Mouse (Mus musculus) lung, postnatal 36 days (tissue): ENCODE measurements around the gene Ccdc89.

ENCODE experiments used
- DNase-seq: peaks from one replicate; pipeline ENCODE4 v3.0.0; 2022; ENCODE audit warnings: mixed read lengths

The Ccdc89 gene

DNA sequence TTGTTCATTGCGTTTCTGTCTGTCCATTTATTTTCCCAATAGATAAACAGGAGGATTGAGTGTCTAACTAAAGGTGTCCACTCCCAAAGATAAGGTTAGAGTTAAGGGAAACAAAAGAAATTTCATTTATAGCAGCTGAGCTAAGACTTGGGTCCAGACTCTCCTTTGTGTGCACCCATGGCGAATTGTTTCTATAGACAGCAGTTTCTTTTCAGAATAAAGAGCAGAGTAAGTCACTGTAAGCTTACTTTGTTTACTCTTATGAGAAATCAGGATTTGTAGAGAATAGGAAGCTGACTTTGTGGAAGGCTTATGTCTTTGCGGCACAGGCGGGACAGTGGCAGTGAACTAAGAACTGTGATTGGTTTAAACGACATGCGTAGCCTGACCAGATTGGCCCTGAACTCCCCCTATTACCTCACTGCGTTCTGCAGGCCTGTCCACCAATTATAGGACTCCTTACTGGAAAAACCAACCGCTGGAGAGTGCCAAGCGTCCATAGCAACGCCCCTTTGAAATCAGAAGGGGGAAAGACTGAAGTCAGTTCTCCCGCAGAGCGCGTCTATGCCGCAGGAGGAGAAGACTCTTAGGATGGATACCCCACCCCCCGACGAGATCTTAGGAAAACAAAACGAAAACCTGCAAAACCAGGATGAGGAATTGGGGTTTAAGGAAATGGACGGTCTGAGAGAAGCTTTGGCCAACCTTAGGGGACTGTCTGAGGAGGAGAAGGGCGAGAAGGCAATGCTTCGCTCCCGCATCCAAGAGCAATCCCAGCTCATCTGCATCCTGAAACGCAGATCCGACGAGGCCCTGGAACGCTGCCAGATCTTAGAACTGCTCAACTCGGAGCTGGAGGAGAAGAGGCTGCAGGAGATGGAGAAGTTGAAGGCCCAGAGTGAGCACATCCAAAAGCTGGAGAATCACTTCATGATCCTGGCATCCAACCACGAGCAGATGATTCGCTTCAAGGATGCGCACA lies at the start of gene Ccdc89:
Ccdc89 (plus strand) TSS at position 558 of the 982 bp plus-strand sequence.
- DNase-seq, result peak; percentile 92

DNA sequence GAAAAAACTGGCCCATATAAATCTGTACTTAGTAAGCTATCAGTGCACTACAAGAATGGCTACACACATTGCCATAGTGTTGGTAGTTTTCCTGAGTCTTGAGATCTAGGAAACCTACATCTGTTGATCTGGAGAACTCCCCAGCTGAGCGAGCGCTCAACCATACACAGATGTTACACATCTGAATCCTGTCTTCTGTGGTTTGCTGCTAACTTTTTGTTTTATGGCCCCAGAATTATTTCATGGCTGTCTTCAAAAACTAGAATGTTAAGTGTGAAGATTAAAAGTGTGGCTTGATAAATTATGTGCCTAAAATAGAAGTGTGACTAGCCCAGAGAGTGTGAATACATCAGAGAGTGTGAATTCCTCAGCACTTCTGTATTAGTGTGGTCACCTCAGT lies 42.0 kb upstream of the Ccdc89 start:
- DNase-seq, result no peak

DNA sequence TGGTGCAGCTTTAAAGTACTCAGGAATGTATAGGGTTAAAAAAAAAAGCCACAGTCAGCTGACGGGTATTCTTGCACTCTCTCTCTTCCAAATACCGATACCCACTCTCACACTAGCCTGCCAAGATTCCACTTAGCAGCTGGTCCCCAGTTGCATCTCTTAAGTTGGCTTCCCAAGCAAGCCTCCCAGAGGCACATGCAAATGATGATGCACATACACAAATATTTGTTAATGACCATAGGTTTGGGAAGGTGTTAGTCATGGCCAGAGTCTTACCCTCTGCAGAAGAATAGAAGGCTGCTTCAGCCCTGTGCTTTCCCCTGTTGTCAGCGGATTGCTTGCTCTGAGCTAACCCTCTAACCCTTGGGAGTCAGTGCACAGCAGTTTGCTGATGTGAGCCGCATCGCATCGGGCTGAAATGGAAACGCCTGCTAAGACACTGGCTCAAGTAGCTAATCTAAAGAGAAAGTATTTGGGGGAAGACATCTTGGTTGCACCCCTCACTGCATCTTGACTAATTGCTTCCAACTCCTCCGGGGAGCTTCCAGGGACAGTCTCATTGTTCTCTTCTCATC lies 39.4 kb upstream of the Ccdc89 start:
- DNase-seq, result no peak

DNA sequence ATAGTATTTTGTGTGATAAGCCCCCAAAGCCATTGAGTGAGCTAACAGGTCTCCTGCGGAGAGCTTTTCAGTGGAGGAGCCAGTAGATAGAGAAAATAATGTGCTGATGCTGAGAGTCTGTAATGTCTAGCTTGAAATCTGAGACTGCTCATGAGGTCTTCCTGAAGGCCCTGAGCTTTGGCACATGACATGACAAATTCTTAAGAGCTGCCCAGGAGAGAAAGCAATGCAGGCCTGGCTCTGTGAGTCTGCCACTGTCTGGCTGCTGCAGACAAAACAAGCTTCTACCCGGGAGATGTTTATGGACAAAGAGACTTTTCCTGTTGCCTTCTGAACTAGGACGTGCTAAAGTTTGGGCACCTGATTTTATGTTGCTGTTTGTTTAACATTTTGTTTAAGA lies 36.6 kb upstream of the Ccdc89 start:
- DNase-seq, result no peak

DNA sequence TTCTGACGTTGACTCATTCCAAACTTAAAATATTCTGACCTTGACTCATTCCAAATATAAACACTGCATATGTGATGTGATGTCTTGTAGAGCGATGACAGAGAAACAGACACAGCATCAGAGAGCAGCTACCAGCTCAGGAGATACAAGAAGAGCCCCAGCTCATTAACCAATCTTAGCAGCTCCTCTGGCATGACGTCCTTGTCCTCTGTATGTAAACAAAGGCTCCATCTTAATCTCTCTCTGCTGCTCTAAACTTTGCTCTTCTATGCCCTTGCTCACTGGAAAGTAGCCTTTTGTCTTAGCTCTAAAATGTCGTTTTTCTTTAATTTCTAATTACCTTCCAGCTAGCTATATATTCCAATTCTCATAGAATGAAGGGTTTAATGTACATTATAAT lies 31.3 kb upstream of the Ccdc89 start:
- no peak for DNase-seq

DNA sequence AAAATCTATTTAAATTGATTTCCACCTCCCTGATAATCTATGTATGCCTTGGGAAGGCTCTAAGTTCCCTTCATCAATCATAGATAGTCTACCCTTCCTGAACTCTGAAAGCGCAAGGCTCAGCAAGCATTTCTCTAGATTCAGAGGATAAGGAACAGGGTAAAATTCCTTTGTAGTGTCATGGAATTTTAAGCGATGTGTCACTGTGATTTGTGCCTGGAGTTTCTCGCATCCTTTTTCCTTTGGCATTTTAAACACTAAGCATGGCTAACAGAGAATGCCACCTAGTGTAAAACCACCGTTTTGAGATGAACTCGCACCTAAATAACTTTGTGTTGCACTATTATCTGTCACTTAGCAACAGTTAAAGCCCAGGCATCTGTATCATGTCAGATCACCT lies 30.4 kb upstream of the Ccdc89 start:
- DNase-seq, result no peak

DNA sequence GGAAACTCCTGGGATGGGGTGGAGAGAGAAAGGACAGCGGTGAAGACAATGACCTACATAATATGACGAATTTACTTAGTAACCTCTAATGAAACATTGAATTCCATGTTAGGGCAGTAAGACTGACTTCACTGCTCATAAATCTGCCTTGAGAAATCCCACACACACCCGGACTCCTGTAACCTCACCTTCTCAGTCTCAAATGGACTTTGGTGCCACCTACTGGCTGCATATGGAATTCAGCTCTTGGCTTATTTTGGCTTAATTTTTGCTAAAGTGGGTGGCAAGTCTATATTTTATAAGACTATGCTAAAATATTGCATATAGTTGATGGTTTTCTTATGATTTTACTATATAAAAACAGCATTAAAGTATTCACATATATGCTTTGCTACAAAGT lies 16.4 kb upstream of the Ccdc89 start:
- peak; percentile 80 for DNase-seq

DNA sequence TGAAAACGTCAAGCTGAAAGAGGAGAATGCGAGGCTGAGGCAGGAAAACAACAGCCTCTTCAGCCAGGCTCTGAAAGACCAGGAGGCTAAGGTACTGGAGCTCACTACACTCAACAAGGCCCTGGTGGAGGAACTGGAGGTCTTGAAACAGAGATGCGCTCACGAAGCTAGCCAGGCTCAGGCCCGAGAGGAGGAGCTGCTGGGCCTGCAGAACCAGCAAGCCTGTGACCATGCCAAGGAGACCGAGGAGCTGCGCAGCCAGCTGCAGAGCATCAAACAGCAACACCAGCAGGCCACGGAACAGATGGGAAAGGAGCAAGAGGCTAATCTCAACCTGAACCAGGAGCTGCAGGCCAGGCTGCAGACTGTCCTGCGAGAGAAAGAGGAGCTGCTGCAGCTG lies 629 bp downstream of the Ccdc89 start:
- DNase-seq, result peak; percentile 20

DNA sequence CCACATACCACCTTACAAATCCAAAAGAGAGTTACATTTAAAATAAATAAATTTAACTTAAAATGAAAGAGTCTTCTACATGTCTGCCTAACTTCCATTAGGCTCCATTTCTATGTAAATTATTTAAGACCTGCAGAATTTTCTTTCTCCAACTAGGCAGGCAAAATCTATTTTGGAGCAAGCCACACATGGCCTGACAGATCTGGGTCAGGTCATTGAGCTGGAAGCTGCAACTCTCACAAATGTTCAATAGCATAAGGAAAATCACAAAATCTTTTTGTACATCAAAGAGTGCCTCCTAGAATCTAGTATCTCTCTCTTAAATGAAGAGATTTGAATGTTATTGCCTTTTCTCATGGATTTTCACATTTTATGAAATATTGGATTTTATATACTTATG lies 5.8 kb downstream of the Ccdc89 start:
- no peak for DNase-seq

DNA sequence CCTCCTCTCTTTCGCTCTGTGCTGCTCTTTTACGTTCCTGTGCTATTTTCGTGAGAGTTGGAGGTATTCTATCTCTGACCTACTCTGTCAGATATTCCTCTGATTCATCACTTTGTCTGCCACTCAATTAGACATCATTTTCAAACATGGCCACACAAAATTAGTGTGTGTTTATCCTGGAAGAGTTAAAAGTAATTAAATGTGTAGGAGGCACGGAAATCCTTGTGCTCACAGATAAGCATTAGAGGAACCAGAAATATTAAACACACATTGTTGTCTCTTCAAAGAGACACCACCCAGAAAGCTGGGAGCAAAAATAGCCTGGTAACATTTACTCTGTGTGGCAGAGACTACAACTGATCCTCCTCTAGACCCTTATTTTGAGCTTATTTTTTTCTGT lies 13.7 kb downstream of the Ccdc89 start:
- DNase-seq, result no peak

DNA sequence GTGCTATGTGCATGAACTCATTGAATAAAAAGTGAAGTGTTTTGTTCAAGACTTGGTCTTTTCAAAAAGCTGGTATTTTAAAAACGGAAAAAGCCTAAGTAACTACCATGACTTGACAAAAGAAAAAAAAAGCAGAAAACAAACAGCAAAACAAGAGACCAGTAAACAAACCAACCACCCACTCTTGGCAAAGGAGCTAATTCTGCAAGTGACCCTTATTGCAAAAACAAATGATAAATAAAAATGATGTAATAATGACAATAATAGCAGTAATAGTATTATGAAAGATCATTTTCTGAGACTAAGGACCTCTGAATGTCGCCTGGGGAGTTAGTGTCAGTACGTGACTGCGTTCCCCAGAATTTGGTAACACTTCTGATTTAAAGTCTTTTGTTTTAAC lies 15.7 kb downstream of the Ccdc89 start:
- DNase-seq, result no peak

DNA sequence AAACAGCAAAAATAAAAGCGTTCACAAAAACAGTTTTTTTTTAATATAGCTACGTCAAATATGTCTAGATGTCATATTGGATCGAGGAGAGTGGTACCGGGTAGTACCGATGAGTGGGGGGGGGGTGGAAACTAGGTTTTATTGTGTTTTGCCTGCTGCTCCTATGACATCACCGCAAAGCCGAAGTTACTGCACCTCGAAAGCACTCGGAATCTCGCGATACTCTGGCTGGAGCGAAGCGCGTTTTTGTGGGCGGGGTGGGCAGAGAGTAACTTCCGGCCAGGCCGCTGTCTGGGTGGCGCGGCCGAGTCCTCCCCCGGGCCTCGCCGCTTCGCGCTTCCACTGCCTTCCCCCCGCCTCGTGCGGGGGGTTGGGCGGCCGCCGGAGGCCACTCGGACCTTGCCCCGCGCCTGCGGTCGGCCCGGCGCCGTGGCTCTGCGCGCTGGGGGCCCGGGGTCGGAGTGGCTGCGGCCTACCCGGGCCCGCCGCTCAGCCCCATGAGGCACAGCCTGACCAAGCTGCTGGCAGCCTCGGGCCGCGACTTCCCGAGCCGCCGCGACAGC lies 16.2 kb downstream of the Ccdc89 start, which contains the start of gene Crebzf:
Crebzf (plus strand) TSS at position 212 of the 563 bp plus-strand sequence.
- DNase-seq, result peak; percentile 99

DNA sequence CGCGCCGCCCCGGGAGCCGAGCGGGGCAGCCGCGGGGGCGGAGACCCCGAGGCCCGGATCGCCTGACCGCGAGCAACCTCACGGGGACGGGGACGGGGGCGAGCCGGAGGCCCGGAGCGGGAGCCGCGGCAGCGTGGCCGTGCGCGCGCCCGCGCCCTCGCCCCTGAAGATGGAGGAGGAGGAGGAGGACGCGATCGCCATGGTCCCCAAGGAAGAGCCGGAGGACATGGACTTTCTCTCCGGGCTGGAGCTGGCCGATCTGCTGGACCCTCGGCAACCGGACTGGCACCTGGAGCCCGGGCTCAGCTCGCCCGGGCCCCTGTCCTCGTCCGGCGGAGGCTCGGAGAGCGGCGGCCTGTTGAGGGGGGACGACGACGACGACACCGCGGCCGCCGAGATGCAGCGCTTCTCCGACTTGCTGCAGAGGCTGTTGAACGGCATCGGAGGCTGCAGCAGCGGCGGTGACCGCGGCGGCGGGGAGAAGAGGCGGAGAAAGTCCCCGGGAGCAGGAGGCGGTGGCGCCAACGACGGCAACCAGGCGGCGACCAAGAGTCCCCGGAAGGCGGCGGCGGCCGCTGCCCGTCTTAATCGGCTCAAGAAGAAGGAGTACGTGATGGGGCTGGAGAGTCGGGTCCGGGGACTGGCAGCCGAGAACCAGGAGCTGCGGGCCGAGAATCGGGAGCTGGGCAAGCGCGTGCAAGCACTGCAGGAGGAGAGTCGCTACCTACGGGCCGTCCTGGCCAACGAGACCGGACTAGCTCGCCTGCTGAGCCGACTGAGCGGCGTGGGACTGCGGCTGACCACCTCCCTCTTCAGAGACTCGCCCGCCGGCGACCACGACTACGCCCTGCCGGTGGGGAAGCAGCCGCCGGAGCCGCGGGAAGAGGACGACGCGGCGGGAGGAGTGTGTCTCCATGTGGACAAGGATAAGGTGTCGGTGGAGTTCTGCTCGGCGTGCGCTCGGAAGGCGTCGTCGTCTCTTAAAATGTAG lies 17.0 kb downstream of the Ccdc89 start:
- peak; percentile 70 for DNase-seq

DNA sequence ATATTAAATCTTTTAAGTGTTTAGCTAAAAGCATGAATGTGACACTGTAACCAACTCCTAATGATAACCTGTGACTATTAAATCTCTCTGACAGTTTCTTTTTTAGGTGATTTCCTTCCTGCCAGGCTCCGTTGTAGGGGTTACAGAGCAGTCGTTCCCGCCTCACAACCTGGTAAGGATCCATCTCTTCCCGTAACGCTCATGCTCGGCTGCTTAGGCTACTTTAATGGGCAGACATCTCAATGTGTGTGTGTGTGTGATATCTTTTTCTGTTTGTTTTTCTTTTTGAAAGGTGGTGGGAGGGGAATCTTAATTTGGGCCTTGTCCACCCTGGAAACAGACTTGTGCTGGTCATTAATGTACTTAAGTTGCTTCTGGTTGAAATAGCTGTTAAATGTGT lies 17.8 kb downstream of the Ccdc89 start:
- no peak for DNase-seq

DNA sequence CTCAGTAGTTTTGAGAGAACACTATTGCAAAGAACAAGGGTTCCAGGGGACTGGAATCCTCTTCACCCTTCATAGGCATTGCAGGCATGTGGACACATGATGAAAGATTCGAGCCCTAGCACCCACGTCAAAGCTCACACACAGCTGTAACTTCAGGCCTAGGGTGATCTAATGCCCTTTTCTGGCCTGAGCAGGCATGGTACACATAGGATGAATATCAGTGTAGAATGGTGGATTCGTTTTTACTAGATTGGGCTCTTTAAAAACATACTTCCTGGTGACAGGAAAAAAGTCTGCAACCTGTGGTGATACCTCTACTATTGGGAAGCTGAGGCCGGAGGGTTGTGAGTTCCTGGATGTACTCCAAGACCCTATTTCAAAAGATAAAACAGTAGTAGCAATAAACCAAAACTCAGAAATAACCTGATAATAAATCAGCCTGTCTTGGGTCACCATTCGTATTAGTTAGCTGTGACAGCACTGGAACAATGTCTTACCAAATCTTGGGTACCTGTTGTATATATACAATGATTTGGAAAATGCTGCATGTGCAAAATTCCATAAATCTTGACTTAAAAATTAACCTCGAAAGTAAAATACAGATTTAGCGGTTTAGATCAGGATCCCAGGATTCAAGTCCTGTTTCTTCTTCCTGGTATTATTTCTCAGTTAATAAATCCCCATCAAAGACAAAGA lies 29.9 kb downstream of the Ccdc89 start:
- no peak for DNase-seq

DNA sequence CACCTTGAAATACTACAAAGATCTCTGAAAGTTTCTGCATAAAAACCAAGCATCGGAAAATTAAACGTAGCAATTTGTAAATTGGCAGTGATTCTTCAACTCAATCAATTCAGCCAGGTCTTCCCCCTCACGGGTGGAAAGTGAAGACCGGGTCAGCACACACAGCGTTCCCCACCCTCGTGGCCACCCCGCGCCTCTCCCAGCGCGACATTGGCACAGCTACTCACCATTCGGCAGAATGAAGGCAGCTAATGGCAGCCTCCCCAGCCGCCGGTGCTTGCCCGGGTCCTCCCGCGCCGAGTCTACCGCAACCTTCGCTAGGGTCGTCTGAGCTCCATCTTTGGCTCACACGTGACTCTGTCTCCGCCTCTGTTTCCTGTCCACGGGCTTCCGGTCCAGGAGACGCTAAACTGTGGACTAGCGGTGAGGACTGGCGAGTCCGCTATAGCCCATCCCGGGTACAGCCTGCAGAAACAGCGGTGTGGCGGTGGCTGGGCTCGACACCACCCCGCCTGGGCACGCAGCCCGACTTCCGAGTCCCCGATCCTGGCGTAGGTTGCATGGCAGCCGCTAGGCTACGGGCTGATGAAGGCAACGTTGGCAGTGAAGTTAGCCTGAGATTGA lies 30.6 kb downstream of the Ccdc89 start, which contains the start of gene Tmem126a:
Tmem126a (minus strand) TSS at position 385 of the 624 bp plus-strand sequence.
- DNase-seq, result peak; percentile 91

DNA sequence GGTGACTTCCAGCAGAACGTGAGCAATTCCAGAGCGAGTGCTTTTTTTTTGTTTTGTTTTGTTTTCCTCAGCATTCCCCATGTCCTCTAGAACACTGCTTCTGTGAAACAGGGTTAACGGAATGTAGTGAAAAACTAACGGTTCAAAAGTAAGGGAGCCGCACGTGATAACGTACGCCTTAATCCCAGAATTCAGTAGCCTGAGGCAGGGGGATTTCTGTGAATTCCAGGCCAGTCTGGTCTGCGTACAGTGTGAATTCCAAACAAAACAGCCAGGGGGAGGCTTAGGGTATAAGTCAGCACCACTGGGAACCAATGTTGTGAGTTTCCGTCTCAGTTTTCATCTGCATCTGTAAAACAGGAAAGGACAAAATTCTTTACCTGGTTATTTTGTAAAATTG lies 31.1 kb downstream of the Ccdc89 start:
- DNase-seq, result peak; percentile 26

DNA sequence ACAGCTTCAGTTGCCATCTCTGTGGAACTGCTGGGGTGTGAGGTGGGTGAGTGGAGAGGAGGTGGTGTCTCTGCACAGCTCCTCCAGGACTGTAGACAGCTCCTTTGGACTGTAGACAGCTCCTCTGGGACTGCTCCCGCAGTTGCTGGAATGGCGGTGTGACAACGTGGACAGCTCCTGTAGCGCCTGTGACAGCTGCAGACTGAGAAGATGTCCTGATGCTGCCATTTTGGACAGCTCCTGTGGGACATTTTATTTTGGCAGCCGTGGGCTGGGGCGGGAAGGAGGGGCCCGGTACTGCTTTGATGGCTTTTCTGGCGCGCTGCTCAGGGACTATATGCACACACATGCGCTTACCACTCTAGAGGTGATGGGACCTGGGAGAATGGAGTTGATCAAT lies 34.0 kb downstream of the Ccdc89 start:
- no peak for DNase-seq

DNA sequence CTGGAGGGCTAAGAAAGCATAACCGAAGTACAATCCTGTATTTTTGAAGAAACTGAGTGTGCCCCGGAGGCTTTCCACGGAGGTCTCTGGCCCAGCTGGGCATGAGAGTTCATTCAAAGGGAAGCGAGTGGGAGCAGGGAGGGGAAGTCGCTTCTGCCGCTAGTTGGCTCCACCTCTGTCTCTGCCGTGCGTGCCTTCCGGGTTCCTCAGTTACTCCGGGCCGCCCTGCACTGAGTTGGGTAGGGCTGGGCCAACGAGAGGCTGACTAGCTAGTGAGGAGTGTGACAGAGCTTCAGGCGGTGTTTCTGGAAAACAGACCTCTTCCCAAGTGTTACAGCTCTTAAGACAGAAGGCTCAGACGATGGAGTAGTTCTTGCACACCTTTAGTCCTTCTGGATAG lies 34.6 kb downstream of the Ccdc89 start:
- DNase-seq, result peak; percentile 65

DNA sequence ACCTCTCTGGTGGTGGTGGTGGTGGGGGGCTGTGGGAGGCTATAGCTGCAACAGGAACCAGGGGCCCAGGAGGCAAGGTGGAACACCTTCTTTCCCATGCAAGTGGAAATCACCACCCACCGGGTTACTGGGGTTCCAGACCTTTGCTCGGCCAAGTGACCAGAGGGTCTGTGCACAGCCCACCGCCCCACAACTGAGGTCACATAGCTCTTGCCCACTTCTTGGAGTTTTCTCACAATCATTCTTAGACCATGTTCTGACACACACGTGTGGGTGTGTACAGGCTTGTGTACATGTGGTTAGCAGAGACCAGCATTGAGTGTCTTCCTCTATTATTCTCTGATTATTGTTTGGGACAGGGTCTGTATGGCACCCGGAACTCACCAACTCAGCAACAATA lies 35.1 kb downstream of the Ccdc89 start:
- DNase-seq, result no peak

DNA sequence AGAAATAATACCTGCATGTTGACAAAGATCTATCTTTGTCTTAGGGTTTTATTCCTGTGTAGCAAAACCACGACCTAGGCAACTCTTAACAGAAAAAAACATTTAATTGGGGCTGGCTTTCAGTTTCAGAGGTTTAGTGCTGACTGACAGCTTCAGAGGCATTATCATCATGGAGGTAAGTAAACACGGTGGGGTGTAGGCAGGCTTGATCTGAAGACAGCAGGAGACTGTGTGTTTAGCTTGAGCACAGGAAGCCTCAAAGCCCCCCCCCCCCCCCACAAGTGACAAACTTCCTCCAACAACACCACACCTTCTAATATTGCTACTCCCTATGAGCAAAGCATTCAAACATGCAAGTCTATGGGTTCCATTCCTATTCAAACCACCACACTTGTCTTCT lies 47.1 kb downstream of the Ccdc89 start:
- no peak for DNase-seq
